Mouse (Mus musculus): Measurements from ENCODE around the gene Tnfrsf11a.

Tnfrsf11a gene

DNA sequence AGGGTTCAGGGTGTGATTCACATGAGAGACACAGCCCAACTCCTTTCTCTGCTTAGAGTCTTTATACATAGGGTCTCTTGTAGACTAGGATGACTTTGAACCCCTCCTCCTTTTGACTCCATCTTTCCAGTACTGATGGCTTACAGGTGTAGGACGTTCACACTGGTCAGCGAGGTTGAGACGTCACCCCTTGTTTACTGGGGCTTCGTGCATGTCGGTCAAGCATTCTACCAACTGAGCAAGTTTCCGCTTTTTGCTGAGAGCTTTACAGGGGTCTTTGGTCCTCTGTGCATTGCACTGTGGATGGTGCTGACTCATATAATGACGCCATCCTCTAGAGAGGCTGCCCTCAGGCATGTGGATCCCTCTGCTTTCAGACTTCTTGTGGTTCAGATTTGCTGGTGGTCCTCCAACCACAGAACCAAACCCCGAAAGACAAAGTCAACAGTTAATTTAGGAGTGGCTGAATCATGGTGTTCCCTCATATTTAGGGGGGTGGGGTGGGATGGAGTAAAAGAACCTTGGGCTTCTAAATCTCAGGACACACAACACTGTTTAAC, 47.3 kb downstream of the Tnfrsf11a start:
- no peak for DNase-seq (ENCODE audit: low spot score in 2 of 2)

DNA sequence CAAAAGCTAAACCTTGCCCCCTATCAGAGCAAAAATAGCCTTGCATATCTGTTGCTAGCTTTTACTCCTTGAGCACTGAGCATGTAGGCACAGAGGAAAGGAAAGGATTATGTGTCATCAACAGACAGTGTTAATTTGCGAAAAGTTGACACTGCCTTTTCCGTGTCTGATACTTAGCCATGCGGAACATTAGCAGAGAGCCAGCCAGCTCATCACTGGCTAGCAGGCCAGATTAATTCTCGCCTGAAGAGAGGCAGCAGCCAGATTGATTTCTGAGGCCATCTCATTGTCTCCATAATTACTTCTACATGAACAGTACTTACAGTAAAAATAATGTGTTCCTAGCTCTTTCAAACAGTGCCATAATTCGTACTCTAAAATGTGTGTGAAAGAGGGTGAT, 48.7 kb downstream of the Tnfrsf11a start:
- DNase-seq (ENCODE audit: low spot score in 2 of 2), result no peak

DNA sequence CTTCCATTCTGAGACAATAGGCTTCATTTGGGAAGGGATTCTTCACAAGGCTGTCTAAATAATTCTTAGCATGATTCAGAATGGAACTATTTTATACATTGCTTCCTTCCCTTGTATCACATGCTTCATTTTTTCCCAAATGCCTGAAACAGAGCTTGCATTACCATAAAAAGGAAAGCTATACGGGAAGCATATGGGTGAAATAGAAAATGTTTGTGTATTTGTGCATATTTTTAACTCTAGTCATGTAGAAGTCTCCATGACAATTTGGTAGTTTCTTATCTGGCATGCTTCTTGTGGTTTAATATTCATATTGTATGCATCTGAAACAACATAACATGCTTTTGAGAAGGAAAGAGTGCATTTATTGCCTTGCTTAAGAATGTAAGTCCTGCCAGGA, 52.3 kb downstream of the Tnfrsf11a start:
- DNase-seq (ENCODE audit: low spot score in 2 of 2), result no peak

DNA sequence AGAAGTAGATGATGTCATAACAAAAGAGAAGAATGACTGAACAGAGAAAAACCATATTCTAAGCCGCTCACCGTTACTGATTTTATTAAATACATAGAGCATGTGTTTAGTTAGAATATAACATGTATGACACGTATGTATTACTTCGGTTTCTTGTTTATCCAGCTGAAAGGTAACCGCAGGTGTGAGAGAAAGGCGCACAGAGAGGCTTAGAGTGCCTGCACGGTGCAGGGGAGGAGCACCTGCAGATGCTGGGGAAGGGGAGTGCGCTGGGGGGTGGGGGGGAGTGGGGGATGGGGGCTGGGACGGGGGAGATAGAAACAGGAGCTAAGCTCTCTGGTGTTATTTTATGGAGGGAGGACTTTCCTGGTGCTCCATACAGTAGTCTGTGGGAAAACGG, 62.4 kb downstream of the Tnfrsf11a start:
- DNase-seq (ENCODE audit: low spot score in 2 of 2), result no peak

DNA sequence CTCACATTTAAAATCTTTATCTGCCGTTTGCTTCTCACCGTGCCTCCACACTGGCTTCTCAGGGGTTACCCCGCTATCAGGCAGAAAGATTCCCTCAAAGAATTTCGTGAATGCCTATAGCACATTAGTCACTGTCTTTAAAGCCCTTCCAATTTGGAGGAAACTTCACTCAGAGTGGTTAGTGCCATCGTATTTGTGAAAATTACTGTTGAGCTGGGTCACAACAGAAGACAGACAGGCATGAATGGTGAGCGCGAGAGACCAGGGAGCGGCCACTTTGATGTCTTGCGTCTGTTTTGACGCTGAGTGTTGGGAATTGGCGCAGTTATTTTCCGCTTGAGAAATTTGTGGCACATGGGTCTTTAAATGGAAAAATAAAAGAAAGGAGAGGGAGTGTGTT, 62.9 kb downstream of the Tnfrsf11a start:
- DNase-seq (ENCODE audit: low spot score in 2 of 2), result no peak

DNA sequence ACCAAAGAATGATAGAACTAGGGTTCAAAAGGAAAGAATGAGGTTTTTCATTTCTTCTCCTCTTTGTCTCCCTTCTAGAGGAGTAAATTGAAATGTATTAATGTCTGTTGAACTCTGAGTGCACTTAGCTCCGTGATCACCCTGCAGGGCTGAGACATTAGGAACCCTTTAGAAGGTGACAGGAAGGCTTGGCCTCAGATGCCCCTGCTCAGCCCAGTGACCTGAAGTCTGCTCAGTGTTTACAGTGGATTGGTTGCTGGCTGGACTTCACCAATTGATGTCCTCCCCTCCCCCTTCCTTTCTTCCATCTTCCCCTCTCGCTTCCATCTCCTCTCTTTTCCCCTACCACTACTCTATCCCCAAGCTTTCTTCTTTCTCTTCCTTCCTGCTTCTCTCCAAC, 63.3 kb downstream of the Tnfrsf11a start:
- DNase-seq (ENCODE audit: low spot score in 2 of 2), result no peak

DNA sequence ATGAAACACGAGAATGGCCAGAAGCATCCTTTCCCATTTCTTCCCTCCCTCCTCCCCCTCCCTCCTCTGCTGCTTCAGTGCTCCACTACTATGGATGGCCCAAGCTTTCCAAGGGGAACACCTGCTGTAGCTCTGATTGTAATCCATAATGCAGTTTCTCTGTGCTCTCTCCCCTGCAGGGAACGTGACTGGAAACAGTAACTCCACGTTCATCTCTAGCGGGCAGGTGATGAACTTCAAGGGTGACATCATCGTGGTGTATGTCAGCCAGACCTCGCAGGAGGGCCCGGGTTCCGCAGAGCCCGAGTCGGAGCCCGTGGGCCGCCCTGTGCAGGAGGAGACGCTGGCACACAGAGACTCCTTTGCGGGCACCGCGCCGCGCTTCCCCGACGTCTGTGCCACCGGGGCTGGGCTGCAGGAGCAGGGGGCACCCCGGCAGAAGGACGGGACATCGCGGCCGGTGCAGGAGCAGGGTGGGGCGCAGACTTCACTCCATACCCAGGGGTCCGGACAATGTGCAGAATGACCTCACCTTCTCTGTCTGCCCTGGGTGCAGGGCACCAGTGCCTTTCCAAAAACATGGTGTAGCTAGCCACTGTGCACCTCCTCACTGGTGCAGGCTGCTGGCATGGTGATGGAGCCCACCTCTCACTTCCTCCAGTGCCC, 64.0 kb downstream of the Tnfrsf11a start:
- DNase-seq (ENCODE audit: low spot score in 2 of 2), result no peak

DNA sequence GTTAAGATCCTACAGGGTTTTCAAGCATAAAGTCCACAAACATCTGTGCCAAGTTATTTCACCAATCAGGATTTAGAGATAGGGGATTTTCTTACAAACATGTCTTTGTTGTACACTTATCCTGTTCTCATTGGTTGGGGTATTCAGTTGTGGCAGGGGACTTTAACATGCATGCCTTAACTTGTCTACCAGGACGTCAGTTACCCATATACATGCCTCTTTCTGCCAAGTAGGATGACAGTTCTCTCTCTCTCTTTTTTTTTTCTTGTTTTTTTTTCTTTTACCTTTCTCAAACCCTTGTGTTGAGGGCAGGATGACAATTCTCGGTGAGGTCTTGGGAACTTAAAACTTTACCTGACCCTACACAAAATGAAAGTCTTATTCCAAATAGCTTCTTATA, 65.9 kb downstream of the Tnfrsf11a start:
- no peak for DNase-seq (ENCODE audit: low spot score in 2 of 2)

DNA sequence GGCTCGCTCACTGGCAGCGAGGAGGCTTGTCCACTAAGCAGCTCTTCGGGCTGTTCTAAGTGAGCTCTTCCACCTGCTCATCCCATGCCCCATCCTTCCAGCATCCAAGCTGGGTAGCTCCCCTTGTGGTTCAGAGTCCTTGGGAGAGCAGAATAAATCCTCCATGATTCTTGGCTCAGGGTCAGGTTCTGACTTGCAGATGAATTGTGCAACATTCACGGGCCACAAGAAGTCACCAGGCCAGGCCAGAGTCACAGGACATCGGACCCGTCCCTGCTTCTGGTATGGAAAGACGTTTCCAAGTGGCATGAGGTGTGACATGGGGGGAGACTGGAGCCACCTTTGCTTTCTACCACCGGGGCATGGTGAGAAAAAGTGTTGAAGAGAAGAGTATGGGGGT, 68.3 kb downstream of the Tnfrsf11a start:
- DNase-seq (ENCODE audit: low spot score in 2 of 2), result no peak

DNA sequence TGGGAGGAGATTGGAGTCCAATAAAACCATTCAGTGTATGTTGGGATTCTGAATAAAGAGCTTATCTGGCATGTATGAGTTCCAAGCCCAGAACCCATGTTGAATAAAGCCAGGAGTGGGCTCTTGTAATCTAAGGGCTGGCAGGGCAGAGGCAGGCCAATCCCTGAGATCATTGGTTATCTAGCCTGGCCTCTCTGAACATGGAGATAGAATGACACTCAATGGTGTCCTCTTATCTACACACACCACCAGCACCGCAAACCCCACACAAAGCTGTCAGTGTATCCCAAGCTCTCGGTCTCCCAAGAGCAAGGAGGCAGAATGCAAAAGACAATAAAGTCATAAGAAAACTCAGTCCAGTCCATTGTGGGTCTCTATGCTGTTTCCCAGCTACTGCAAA, 70.8 kb downstream of the Tnfrsf11a start:
- no peak for DNase-seq (ENCODE audit: low spot score in 2 of 2)

DNA sequence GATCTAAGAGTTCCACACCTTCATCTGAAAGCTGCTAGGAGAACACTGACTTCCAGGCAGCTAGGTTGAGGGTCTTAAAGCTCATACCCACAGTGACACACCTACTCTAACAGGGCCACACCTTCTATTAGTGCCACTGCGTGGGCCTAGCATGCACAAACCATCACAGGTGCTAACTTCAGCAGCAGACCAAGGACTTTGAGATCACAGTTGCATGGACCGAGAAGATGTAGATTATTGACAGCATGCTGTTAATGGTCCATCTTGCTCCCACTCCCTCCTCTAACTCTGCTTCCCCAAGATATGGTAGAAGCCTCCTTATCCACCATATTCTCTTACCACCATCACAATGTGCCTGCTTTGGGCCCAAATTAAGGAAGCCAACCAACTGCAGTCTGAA, 79.2 kb downstream of the Tnfrsf11a start:
- no peak for DNase-seq (ENCODE audit: low spot score in 2 of 2)

DNA sequence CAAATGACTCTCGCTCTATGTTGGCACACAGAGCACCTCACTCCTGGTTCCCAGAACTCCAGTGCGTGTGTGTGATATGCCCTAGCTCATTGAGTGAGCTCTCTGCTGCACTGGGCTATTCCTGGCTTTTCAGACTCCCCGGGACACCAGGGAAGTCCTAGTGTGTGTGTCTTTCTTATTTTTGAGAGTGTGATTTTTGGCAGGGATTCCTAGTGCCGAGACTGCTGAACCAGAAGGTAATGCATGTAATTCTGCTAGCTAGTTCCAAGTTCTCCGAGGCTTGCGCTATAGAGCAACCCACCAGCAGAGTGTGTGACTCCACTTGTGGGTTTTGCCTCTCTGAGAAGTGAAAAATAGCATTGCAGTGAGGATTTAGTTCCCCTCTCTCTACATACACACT, 96.1 kb downstream of the Tnfrsf11a start:
- DNase-seq (ENCODE audit: low spot score in 2 of 2), result no peak

DNA sequence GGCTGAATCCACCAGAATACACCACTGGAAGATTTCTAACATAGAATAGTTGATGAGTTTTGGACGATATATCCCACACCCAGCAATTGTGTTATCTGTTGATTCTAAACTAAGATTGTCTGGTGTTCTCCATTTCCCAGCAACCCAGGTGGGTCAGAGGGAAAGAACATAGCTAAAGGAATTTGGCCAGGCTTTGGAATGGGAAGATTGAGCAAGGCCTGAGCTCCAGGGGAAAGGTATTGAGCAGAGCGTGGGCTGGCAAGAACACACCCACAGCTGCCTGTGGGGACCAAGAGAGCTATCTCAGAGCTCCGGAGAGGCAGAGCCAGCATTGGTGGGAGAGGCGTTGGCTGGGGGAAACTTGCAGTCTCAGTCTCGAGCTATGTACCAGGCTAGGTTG, 97.3 kb downstream of the Tnfrsf11a start:
- no peak for DNase-seq (ENCODE audit: low spot score in 2 of 2)

DNA sequence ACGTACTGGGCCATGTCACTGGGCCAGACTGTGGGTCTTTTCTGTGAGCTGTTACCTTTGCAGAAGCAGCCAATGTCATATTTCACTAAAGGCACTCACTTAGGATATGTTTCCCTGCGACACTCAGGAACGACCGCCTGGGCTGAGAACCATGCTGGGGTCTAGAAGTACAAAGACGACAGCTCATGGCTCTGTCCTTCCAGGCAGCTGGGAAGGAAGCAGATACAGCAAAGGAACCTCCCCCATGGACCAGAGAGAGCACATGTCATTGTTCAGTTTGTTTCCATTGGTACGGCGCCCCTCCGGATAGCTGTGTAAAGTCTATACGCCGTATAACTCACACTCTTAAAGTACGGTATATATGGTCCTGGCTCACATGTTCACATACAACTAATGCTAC, 97.9 kb downstream of the Tnfrsf11a start:
- no peak for DNase-seq (ENCODE audit: low spot score in 2 of 2)

DNA sequence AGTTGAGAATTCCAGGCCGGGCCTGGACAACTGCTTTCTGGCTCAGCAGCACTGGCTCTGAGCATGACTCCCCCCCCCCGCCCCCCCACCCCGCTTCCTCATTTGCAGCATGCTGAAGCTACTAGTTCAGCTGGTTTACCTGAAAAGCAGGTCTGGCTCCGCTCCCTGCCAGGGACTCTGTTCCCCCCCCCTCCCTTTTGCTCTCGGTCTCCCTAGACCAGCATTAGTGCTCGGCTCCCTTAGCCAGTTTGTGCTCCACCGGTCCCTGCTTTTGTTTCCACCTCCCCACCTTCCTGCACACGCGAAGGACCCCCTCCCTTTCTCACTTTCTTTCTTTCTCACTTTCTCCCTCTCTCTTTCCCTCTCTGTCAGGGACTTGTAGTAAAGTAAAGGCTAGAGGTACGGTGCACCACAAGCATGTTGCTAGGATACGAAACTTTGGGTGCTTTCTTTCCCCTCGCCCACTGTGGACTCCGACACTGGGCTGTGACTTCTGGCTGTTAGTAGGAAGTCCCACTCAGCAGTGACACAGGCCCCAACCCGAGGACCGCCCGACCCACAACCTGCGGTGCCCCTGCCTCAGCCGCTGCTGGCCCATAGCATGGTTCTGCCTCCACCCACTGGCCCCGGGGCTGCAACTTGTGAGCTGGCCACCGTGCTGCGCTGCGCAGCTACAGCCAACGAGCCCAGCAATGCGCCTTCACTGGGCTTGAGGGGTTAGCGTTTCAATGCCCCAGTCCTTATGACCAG, 100.2 kb downstream of the Tnfrsf11a start:
- peak in 1 of 2 experiments; percentile 59 for DNase-seq (ENCODE audit: low spot score in 2 of 2)

DNA sequence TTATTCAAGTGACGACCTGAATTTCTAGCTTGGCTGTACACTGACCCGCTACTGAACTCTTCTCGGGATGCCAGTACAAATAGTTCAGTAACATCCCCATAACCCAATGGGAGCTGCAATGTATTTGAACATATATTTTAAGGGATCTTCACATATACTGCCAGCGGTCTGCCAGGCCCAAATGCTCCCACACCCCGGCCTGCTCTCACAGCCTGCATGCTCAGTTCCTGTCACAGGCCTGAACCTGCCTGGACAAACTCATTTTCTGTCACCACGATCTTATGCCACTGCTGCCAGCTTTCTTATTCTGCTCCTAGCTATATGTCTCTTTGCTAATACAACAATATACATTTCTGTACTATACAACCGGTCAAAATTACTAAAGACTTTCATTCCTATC, 100.9 kb downstream of the Tnfrsf11a start:
- DNase-seq (ENCODE audit: low spot score in 2 of 2), result no peak

DNA sequence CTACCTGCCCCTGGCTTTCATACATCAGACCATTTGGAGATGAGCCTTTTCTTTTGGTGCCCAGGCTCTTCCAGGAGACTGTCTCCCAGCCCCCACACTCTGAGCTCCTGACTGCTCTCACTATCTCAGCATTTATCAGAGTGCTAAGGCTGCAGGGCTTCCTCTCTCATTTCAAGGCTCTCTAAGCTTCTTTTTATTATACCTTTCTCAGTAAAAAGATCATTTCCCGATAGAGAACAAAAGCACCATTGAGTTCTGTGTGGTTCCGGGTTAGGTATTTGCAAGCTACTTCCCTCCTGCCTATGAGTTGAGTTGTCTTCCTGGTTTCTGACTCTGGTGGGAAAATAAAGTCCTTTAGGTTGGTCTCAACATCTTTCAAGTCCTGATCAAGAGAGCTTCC, 103.0 kb downstream of the Tnfrsf11a start:
- DNase-seq (ENCODE audit: low spot score in 2 of 2), result no peak

DNA sequence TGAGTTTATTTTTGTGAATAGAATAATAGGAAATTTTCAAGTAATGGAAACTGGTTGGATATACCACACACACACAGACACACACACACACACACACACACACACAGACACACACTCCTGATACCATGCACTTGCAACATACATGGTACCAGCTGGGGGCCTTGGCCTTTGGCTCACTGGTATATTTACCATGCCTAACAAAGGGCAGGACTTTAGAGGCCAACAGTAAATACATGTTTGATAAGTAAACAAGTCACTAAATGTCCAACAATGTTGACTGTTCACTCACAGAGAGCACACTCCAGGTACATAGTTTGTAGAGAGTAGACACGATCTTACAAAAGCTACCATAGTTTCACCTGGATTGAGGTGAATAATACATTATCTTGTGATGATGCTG, 104.6 kb downstream of the Tnfrsf11a start:
- no peak for DNase-seq (ENCODE audit: low spot score in 2 of 2)

DNA sequence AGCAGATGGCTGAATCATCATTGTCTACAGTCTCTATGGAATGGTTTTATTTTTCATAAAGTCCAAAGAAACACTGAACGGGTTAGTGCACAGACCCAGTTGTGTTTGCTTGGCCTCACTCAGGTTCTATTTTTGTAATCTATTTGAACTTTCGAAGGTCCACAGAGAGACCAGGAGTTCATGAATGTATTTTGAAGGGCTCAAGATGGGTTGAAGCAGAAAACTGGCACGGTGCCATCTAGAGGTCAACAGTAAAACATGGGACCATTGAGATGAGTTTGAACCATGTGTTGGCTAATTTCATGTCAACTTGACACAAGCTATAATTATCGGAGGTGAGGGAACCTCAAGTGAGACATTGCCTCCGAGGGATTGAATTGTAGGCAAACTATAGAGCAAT, 105.1 kb downstream of the Tnfrsf11a start:
- no peak for DNase-seq (ENCODE audit: low spot score in 2 of 2)

DNA sequence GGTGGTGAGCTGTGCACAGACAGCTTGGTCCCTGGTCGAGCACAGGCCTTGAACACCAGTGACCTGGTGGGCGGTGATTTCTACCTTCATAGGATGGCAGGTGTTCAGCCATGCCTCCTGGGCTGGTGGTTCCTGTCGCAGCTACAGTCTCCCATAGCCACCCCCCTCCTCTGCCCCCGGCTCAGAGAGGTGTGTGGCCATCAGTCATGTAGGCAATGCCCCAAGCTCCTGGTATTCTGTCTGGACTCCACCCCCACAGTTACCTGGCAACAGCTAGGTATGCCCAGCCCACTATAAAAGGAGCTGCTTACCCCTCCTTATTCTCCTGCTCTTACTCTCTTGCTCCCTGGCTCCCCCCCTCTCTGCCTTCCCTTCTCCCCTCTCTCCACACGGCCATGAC, 105.8 kb downstream of the Tnfrsf11a start:
- no peak for DNase-seq (ENCODE audit: low spot score in 2 of 2)

DNA sequence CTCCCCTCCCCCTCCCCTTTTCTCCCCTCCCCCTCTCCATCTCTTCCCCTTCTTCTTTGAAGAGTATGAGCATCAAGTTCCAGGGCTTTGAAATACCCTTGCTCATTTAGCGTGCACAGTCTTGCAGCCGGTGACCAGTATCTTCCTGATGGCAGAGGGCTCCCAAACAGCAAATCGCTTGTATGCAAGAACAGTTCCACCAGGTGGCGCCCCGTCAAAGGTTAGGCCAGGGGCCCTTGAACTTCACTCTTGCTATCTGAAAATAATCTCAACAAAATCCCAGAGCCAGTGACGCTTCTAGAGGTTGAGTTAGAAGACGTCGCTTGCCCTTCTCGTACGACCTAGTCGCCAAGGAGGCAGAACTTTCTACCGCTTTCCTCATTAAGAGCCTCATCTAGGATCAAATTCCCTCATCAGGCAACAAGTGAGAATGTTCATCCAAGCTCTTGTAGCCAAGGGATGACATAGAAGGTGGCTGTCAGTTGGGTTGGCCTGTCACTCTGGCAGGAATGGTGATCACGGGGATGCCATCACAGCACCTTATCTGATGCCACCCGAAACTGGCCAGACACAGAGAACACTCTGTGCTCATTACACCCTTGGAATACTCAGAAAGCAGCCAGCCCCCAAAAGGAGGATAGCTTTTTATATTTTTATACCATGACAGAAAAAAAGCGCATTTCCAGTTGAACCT, 110.7 kb downstream of the Tnfrsf11a start:
- peak; percentile 56 to 90 for DNase-seq (ENCODE audit: low spot score in 2 of 2)

DNA sequence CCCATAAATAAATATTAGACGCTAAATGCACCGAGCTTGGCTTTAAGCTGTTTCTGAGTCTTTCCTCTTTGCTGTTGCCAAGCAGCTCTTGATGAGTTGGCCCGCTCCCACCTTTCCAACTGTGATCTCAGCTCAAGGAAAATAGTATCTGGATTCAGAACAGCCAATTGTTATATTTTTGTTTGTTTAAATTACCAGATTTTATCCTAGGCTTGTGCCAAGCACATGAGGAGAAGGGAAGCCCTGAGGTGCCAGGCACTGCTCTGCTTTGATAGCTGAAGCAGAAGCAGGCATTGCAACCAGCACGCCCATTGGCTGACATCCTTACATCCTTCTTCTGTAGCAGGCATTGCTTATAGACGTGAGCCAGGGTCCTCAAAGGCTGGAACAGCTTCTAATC, 114.5 kb downstream of the Tnfrsf11a start:
- no peak for DNase-seq (ENCODE audit: low spot score in 2 of 2)
